In the genomic region with DNA sequence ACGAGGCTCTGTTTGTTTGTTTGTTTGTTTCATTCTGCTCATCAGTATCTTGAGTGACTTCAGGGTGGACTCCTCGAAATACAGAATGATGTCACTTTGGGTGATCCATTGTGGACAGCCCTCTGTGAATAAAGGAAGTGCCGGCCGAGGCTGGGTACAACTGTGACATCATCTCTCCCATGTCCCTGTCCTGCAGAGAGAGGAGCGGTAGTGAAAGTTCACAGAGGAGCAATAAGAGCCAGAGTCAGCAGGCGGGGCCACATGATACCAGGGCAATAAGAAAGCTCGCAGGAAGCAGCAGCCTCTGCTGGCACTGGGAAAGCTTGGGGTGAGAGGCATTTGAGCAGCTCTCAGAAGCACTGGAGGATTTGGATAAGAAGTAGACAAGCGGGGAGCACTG, we compare ENCODE assay signal across 10 mouse cellular contexts.
DNase-seq lines count a peak whose midpoint lies in the region; ATAC-seq and TF ChIP-seq lines count a peak whose summit lies in the region.
"Had no signal": no experiment of that assay in that cellular context is flagged by ENCODE, and none has a peak within 500 bp of the region (broad histone marks: within the 10 kb centered on the region; RNA-seq: fewer than 3 reads in every experiment).

No protein-coding gene starts in this region.

- H3K4me3 ChIP-seq in intestine, postnatal 0 days (ENCODE audit: low read depth, low read length), result no peak overlapping the region
- no peak overlapping the region for H3K4me3 ChIP-seq in forebrain, embryonic 12.5 days (replicated peaks)
- H3K4me3 ChIP-seq in midbrain, postnatal 0 days (ENCODE audit: low read depth, low read length), result no peak overlapping the region
- H3K4me3 ChIP-seq: neural tube, embryonic 15.5 days had no signal

- peak overlapping the region; percentile 15; the same call in 1 of the 2 replicates for H3K27ac ChIP-seq in intestine, postnatal 0 days (ENCODE audit: low read depth, low read length)
- no peak overlapping the region for H3K27ac ChIP-seq in forebrain, embryonic 12.5 days
- no peak overlapping the region for H3K27ac ChIP-seq in midbrain, postnatal 0 days (ENCODE audit: low read depth, low read length)
- H3K27ac ChIP-seq: neural tube, embryonic 15.5 days had no signal

- peak; percentile 61 for ATAC-seq in intestine, postnatal 0 days
- ATAC-seq in forebrain, embryonic 12.5 days (ENCODE audit: low FRiP score), result no peak
- ATAC-seq in midbrain, postnatal 0 days (ENCODE audit: low FRiP score), result no peak

- H3K27me3 ChIP-seq in intestine, postnatal 0 days (replicated peaks; ENCODE audit: control insufficient read depth, insufficient read depth, low read length), result no peaks in the 10 kb centered on the region
- no peaks in the 10 kb centered on the region for H3K27me3 ChIP-seq in forebrain, embryonic 12.5 days
- H3K27me3 ChIP-seq in midbrain, postnatal 0 days (ENCODE audit: insufficient read depth, low read length), result no peaks in the 10 kb centered on the region
- H3K27me3 ChIP-seq: neural tube, embryonic 15.5 days had no signal

- peaks cover 9% of the 10 kb centered on the region for H3K36me3 ChIP-seq in intestine, postnatal 0 days (ENCODE audit: control insufficient read depth, insufficient read depth)
- H3K36me3 ChIP-seq in forebrain, embryonic 12.5 days (replicated peaks), result no peaks in the 10 kb centered on the region
- no peaks in the 10 kb centered on the region for H3K36me3 ChIP-seq in midbrain, postnatal 0 days (ENCODE audit: insufficient read depth, low read length)

- DNase-seq in layer of hippocampus, adult 11-12 months (ENCODE audit: low spot score), result peak; percentile 57
- DNase-seq in layer of hippocampus, adult 9-10 months (ENCODE audit: low spot score), result no peak
- DNase-seq in heart, adult 11 months, result peak; percentile 99
- peak; percentile 83 for DNase-seq in skeletal muscle tissue, adult 2 months (ENCODE audit: low read depth, low spot score)
- no peak for DNase-seq in thymus, postnatal 25 days
- DNase-seq in midbrain, postnatal 0 days (ENCODE audit: low spot score), result no peak
- DNase-seq: cerebellum, adult 11 months had no signal

- H3K9me3 ChIP-seq in intestine, postnatal 0 days (ENCODE audit: control insufficient read depth), result no peaks in the 10 kb centered on the region
- H3K9me3 ChIP-seq in forebrain, embryonic 12.5 days, result no peaks in the 10 kb centered on the region
- no peaks in the 10 kb centered on the region for H3K9me3 ChIP-seq in midbrain, postnatal 0 days (ENCODE audit: low read length)
- H3K9me3 ChIP-seq: neural tube, embryonic 15.5 days had no signal

- WGBS in intestine, postnatal 0 days, result 27% methylated on average over 8 of the region's 8 CpGs
- WGBS in forebrain, embryonic 12.5 days, result 58% methylated on average over 8 of the region's 8 CpGs
- 64% methylated on average over 8 of the region's 8 CpGs for WGBS in midbrain, postnatal 0 days

- H3K4me1 ChIP-seq in intestine, postnatal 0 days (replicated peaks; ENCODE audit: control insufficient read depth, insufficient read depth, low read length), result peaks cover 17% of the 10 kb centered on the region
- 0 out of 2 replicates have a peak, but pooled peaks cover 4% of the 10 kb centered on the region for H3K4me1 ChIP-seq in forebrain, embryonic 12.5 days
- H3K4me1 ChIP-seq in midbrain, postnatal 0 days (ENCODE audit: insufficient read depth, low read length), result no peaks in the 10 kb centered on the region

- TF ChIP-seq CTCF in intestine, postnatal 0 days (IDR thresholded peaks at IDR 0.05; ENCODE audit: low read depth), result peak; percentile 59
- no peak for TF ChIP-seq CTCF in midbrain, postnatal 0 days (IDR thresholded peaks at IDR 0.05)

- H3K9ac ChIP-seq in intestine, postnatal 0 days (ENCODE audit: low read depth, low read length), result no peak overlapping the region
- H3K9ac ChIP-seq in forebrain, embryonic 12.5 days, result no peak overlapping the region
- no peak overlapping the region for H3K9ac ChIP-seq in midbrain, postnatal 0 days (replicated peaks; ENCODE audit: low read length, poor library complexity, severe bottlenecking)
- H3K9ac ChIP-seq: neural tube, embryonic 15.5 days had no signal

- H3K4me2 ChIP-seq in intestine, postnatal 0 days (replicated peaks; ENCODE audit: low read depth), result peak overlapping the region; percentile 13; the same call in 1 of the 2 replicates
- no peak overlapping the region for H3K4me2 ChIP-seq in forebrain, embryonic 12.5 days
- no peak overlapping the region for H3K4me2 ChIP-seq in midbrain, postnatal 0 days (ENCODE audit: low read depth, low read length, poor library complexity, severe bottlenecking)
- H3K4me2 ChIP-seq: neural tube, embryonic 15.5 days had no signal

Comparison
In these comparisons a context has a peak if more than half of its experiments do, and no peak if none do; other contexts are left out.
1. DNase-seq: peak in layer of hippocampus, adult 11-12 months (single experiment), heart, adult 11 months (single experiment) and skeletal muscle tissue, adult 2 months (single experiment); none in layer of hippocampus, adult 9-10 months (single experiment), thymus, postnatal 25 days (single experiment) and midbrain, postnatal 0 days (single experiment).